Mouse (Mus musculus): Measurements from ENCODE around the gene Zfp704. TPM values are rescaled to one million over a fixed set of nuclear protein-coding genes. Genes with fewer than 3 reads are reported as not detected.
A peak's percentile ranks its signal among the peaks of the same experiment; 100 is the strongest.

Gene Zfp704
- polyA plus RNA-seq, 1 experiment from 2014 or later = 12.0 TPM

DNA sequence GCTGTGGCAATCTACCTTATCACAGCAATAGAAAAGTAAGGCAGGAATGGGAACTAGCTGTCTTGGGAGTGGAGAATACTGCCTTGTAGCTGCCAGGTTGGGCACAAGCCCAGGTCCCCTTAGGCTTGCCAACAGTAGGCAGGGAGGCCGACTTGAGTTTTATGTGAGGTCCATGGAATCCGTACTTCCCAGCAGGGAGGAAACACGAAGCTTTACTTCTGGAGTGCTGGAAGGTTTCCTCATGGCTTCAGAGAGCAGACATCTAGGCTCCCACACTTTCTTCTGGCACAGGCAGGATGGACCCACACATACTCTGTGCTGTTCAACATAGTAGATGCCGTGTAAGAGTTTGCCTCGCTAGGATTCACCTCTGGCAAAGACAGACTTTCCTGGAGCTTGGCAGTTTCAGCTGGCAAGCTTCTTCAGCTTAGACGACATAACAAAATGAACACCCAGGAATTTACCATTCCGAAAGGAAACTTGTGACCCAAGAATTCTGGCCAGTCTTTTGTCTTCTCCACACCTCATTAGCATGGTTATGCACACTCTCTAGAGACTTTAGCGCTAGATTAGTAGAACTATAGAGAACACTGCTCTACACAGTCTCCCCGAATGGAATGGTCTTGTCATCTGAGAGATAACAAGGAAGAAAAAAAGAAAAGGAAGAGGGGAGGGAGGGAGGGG lies 79.6 kb downstream of the Zfp704 start:
- no peak overlapping the region for H3K4me3 ChIP-seq (replicated peaks)
- H3K9ac ChIP-seq (replicated peaks) = no peak overlapping the region
- H3K27ac ChIP-seq = no peak overlapping the region
- H3K36me3 ChIP-seq = peaks cover 8% of the 10 kb centered on the region; the same call in 1 of the 2 replicates
- H3K4me2 ChIP-seq = no peak overlapping the region
- H3K27me3 ChIP-seq = no peaks in the 10 kb centered on the region
- no peaks in the 10 kb centered on the region; the same call in 1 of the 2 replicates for H3K4me1 ChIP-seq (replicated peaks)
- ATAC-seq (ENCODE audit: insufficient number of reproducible peaks, insufficient read depth, low FRiP score, low TSS enrichment, low read depth) = no peak
- 86% methylated on average over 9 of the region's 9 CpGs for WGBS
- H3K9me3 ChIP-seq = no peaks in the 10 kb centered on the region

- Histone ChIP-seq H3K27me3 (peaks cover 2% of the 10 kb centered on the region; the same call in 1 of the 2 replicates), H3K36me3 (no peaks in the 10 kb centered on the region), H3K9ac (replicated peaks) (no peak overlapping the region), H3K4me1 (replicated peaks) (peaks cover 44% of the 10 kb centered on the region), H3K4me2 (no peak overlapping the region), H3K9me3 (no peaks in the 10 kb centered on the region), H3K27ac (no peak overlapping the region), H3K4me3 (replicated peaks) (no peak overlapping the region)
- 69% methylated on average over 5 of the region's 5 CpGs for WGBS
- no peak for ATAC-seq (ENCODE audit: insufficient number of reproducible peaks, insufficient read depth, low FRiP score, low TSS enrichment, low read depth)
These were observed 85.5 kb downstream of the Zfp704 start for GRCm38 (mm10) chr3:9524429-9524828.

- 0 out of 2 replicates have a peak, but pooled peaks have one; percentile 16 for ATAC-seq (ENCODE audit: insufficient number of reproducible peaks, insufficient read depth, low FRiP score, low TSS enrichment, low read depth)
- Histone ChIP-seq H3K4me3 (replicated peaks) (no peak overlapping the region), H3K27me3 (peaks cover 2% of the 10 kb centered on the region; the same call in 1 of the 2 replicates), H3K36me3 (no peaks in the 10 kb centered on the region), H3K27ac (peak overlapping the region; percentile 45; the same call in 1 of the 2 replicates), H3K4me1 (replicated peaks) (peaks cover 51% of the 10 kb centered on the region), H3K9ac (replicated peaks) (no peak overlapping the region), H3K4me2 (0 out of 2 replicates have a peak overlapping the region, but pooled peaks have one; percentile 7), H3K9me3 (no peaks in the 10 kb centered on the region)
- 48% methylated on average over 18 of the region's 18 CpGs for WGBS
These were observed 86.6 kb downstream of the Zfp704 start for GRCm38 (mm10) chr3:9523081-9523932.

DNA sequence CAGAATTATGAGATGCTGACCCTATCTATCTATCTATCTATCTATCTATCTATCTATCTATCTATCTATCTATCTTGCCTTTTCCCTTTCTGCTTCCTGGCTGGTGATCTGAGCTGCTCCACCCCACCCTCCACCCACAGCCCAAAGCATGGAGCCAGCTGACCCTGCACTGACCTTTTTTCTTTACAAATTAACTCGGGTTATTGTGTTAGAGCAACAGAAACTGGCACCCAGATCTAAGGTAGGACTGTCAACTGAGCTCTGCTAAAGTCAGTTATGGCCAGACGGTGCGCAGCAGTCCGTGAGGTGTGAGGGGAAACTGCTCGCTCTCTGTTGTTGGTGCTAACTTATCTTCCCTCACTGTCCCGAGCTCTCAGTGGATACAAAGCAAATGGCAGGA lies 87.9 kb downstream of the Zfp704 start:
- Histone ChIP-seq H3K9me3 (no peaks in the 10 kb centered on the region), H3K9ac (replicated peaks) (no peak overlapping the region), H3K27me3 (peaks cover 2% of the 10 kb centered on the region; the same call in 1 of the 2 replicates), H3K27ac (no peak overlapping the region), H3K4me1 (replicated peaks) (peaks cover 63% of the 10 kb centered on the region), H3K4me3 (replicated peaks) (no peak overlapping the region), H3K4me2 (no peak overlapping the region), H3K36me3 (no peaks in the 10 kb centered on the region)
- no peak for ATAC-seq (ENCODE audit: insufficient number of reproducible peaks, insufficient read depth, low FRiP score, low TSS enrichment, low read depth)
- 57% methylated on average over 6 of the region's 6 CpGs for WGBS

DNA sequence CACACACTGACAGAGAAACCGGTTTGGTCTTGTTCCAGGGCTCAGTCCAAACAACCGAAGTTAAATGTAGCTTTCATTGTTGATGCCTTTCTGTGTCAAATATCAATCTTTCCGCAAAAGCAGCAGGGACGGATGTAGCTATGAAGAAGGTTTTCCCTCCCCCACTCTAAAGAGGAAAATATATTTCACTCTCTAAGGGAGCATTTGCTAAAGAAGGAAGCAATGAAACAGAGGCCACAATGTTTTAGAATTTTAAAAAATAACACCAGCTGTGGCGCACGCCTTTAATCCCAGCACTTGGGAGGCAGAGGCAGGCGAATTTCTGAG lies 89.2 kb downstream of the Zfp704 start:
- Histone ChIP-seq H3K36me3 (no peaks in the 10 kb centered on the region), H3K9me3 (no peaks in the 10 kb centered on the region), H3K4me1 (replicated peaks) (peaks cover 76% of the 10 kb centered on the region), H3K9ac (replicated peaks) (0 out of 2 replicates have a peak overlapping the region, but pooled peaks have one; percentile 34), H3K27me3 (peaks cover 2% of the 10 kb centered on the region; the same call in 1 of the 2 replicates), H3K27ac (peak overlapping the region; percentile 93), H3K4me3 (replicated peaks) (no peak overlapping the region), H3K4me2 (peak overlapping the region; percentile 41)
- ATAC-seq (ENCODE audit: insufficient number of reproducible peaks, insufficient read depth, low FRiP score, low TSS enrichment, low read depth) = no peak
- 38% methylated on average over 7 of the region's 7 CpGs for WGBS

GRCm38 (mm10) chr3:9520051-9520727 lies 89.7 kb downstream of the Zfp704 start:
- peak overlapping the region; percentile 41 for H3K4me2 ChIP-seq
- 0 out of 2 replicates have a peak overlapping the region, but pooled peaks have one; percentile 34 for H3K9ac ChIP-seq (replicated peaks)
- H3K27ac ChIP-seq = peak overlapping the region; percentile 93
- no peaks in the 10 kb centered on the region for H3K36me3 ChIP-seq
- ATAC-seq (ENCODE audit: insufficient number of reproducible peaks, insufficient read depth, low FRiP score, low TSS enrichment, low read depth) = peak; percentile 85
- 3% methylated on average over 17 of the region's 17 CpGs for WGBS
- no peak overlapping the region for H3K4me3 ChIP-seq (replicated peaks)
- no peaks in the 10 kb centered on the region for H3K9me3 ChIP-seq
- H3K27me3 ChIP-seq = peaks cover 2% of the 10 kb centered on the region; the same call in 1 of the 2 replicates
- H3K4me1 ChIP-seq (replicated peaks) = peaks cover 81% of the 10 kb centered on the region

- Histone ChIP-seq H3K9me3 (no peaks in the 10 kb centered on the region), H3K4me2 (peak overlapping the region; percentile 41; the same call in 1 of the 2 replicates), H3K36me3 (no peaks in the 10 kb centered on the region), H3K4me1 (replicated peaks) (peaks cover 81% of the 10 kb centered on the region), H3K4me3 (replicated peaks) (no peak overlapping the region), H3K27me3 (peaks cover 2% of the 10 kb centered on the region; the same call in 1 of the 2 replicates), H3K27ac (peak overlapping the region; percentile 93), H3K9ac (replicated peaks) (no peak overlapping the region)
- WGBS = 24% methylated on average over 4 of the region's 4 CpGs
- ATAC-seq (ENCODE audit: insufficient number of reproducible peaks, insufficient read depth, low FRiP score, low TSS enrichment, low read depth) = no peak
These were observed 90.4 kb downstream of the Zfp704 start for GRCm38 (mm10) chr3:9519491-9519890.

DNA sequence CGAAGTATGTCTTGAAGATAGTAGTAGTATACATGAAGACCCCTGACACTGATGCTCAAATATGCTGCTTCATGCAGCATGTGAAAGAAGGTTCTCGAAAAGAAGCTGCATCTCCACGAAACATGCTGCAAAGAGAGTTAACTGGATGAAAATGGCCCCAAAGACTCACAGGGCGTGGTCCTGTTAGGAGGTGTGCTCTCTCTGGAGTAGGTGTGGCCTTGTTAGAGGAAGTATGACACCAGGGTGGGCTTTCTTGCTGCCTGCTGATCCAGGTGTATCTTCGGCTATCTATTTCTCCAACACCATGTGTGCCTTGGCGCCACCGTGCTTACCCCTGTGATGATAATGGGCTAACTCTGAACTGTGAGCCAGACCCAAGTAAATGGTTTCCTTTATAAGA lies 90.9 kb downstream of the Zfp704 start:
- no peak for ATAC-seq (ENCODE audit: insufficient number of reproducible peaks, insufficient read depth, low FRiP score, low TSS enrichment, low read depth)
- Histone ChIP-seq H3K36me3 (no peaks in the 10 kb centered on the region), H3K4me3 (replicated peaks) (no peak overlapping the region), H3K4me2 (no peak overlapping the region), H3K9me3 (no peaks in the 10 kb centered on the region), H3K27ac (peak overlapping the region; percentile 93; the same call in 1 of the 2 replicates), H3K4me1 (replicated peaks) (peaks cover 80% of the 10 kb centered on the region), H3K27me3 (no peaks in the 10 kb centered on the region), H3K9ac (replicated peaks) (no peak overlapping the region)
- WGBS = 86% methylated on average over 7 of the region's 7 CpGs

- Histone ChIP-seq H3K4me1 (replicated peaks) (peaks cover 55% of the 10 kb centered on the region), H3K27me3 (no peaks in the 10 kb centered on the region), H3K9me3 (no peaks in the 10 kb centered on the region), H3K9ac (replicated peaks) (no peak overlapping the region), H3K36me3 (no peaks in the 10 kb centered on the region), H3K4me2 (no peak overlapping the region), H3K4me3 (replicated peaks) (no peak overlapping the region), H3K27ac (peak overlapping the region; percentile 41; the same call in 1 of the 2 replicates)
- WGBS = 42% methylated on average over 7 of the region's 8 CpGs
- ATAC-seq (ENCODE audit: insufficient number of reproducible peaks, insufficient read depth, low FRiP score, low TSS enrichment, low read depth) = no peak
These were observed 93.6 kb downstream of the Zfp704 start for GRCm38 (mm10) chr3:9516119-9516855.

DNA sequence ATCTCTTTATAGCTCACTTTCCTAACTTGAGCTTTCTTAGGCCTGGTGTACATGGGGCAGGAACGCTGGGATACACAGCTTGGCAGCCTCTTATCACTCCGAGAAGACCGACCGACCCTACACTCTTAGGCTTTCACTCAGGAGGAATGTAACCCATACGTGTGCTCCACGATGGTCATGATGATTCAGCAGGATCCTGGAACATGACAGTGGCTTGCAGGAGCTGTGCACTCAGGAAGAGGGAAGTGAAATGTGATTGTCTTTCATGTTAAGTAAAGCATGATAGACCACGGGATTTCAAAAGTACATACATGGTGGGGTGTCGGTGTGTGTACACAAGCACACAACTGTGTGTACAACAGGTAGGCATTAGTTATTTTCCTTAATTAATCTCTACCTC lies 94.4 kb downstream of the Zfp704 start:
- WGBS = 84% methylated on average over 8 of the region's 8 CpGs
- Histone ChIP-seq H3K9me3 (no peaks in the 10 kb centered on the region), H3K4me3 (replicated peaks) (no peak overlapping the region), H3K4me1 (replicated peaks) (peaks cover 47% of the 10 kb centered on the region), H3K27ac (no peak overlapping the region), H3K36me3 (no peaks in the 10 kb centered on the region), H3K9ac (replicated peaks) (no peak overlapping the region), H3K27me3 (no peaks in the 10 kb centered on the region), H3K4me2 (no peak overlapping the region)
- ATAC-seq (ENCODE audit: insufficient number of reproducible peaks, insufficient read depth, low FRiP score, low TSS enrichment, low read depth) = no peak

Measured in limb, embryonic 12.5 days (tissue).